Mouse (Mus musculus) ES-Bruce4 (cell line): ENCODE data around the gene Nemf. TPM values are rescaled to one million over a fixed set of nuclear protein-coding genes. Genes with fewer than 3 reads are reported as not detected.
"Not testable (repeated sequence)": the region's sequence is repeated elsewhere in the genome, so short reads cannot be mapped to it uniquely, and the experiment has no call there.

Source experiments
- H3K27ac ChIP-seq: 2 replicates; pipeline ENCODE4 v1.5.1; 2012; ENCODE audit warnings: low read length, inconsistent platforms; ENCODE audit not compliant: insufficient read depth
- H3K27me3 ChIP-seq: 2 replicates; pipeline ENCODE4 v1.6.1; 2012; ENCODE audit warnings: mild to moderate bottlenecking, low read length, inconsistent platforms; ENCODE audit not compliant: control insufficient read depth, poor library complexity, insufficient read depth, severe bottlenecking
- H3K36me3 ChIP-seq: 2 replicates; pipeline ENCODE4 v1.6.1; 2012; ENCODE audit warnings: inconsistent platforms, mild to moderate bottlenecking, low read length, moderate library complexity; ENCODE audit not compliant: control insufficient read depth, poor library complexity, insufficient read depth, severe bottlenecking
- H3K4me1 ChIP-seq: one replicate; pipeline ENCODE4 v1.8.1; 2011; ENCODE audit warnings: low read length; ENCODE audit not compliant: control insufficient read depth, insufficient read depth
- H3K4me3 ChIP-seq: 2 replicates; pipeline ENCODE4 v1.5.1; 2011; ENCODE audit warnings: low read depth, mild to moderate bottlenecking, low read length
- H3K9ac ChIP-seq: 2 replicates; pipeline ENCODE4 v1.6.1; 2012; ENCODE audit warnings: low read depth, mild to moderate bottlenecking, inconsistent platforms; ENCODE audit not compliant: poor library complexity, severe bottlenecking
- H3K9me3 ChIP-seq: replicated peaks from 2 replicates; pipeline ENCODE4 v1.6.1; 2012; ENCODE audit warnings: mild to moderate bottlenecking, low read length, inconsistent platforms; ENCODE audit not compliant: control insufficient read depth, poor library complexity, insufficient read depth, severe bottlenecking
- CTCF ChIP-seq: IDR thresholded peaks from one replicate; pipeline ENCODE4 v1.8.1; 2011; ENCODE audit warnings: low read depth, low read length
- EP300 ChIP-seq: IDR thresholded peaks from 2 replicates; pipeline ENCODE4 v1.6.1; 2011; ENCODE audit warnings: low read depth, low read length; ENCODE audit not compliant: insufficient read depth
- POLR2A ChIP-seq: IDR thresholded peaks from one replicate; pipeline ENCODE4 v1.8.1; 2011; ENCODE audit warnings: low read length; ENCODE audit not compliant: insufficient read depth
- polyA plus RNA-seq: library from polyadenylated mRNA; stranded (reverse); fragments of >200 nt; gene quantifications from 2 replicates; pipeline ENCODE4 v1.2.4, GENCODE M21; 2011; ENCODE audit warnings: low read depth; ENCODE audit not compliant: missing spikeins, insufficient read depth, insufficient read length

Nemf gene
- polyA plus RNA-seq, 1 experiment = 75.0 TPM

- Histone ChIP-seq H3K9me3 (no peaks in the 10 kb centered on the region), H3K27ac (peak overlapping the region; percentile 95), H3K9ac (peak overlapping the region; percentile 91), H3K4me1 (no peaks in the 10 kb centered on the region), H3K27me3 (no peaks in the 10 kb centered on the region), H3K4me3 (peak overlapping the region; percentile 97), H3K36me3 (no peaks in the 10 kb centered on the region)
- TF ChIP-seq POLR2A = no peak
Observed at GRCm38 (mm10) chr12:69361919-69362318, 5.0 kb upstream of the Nemf start.

DNA sequence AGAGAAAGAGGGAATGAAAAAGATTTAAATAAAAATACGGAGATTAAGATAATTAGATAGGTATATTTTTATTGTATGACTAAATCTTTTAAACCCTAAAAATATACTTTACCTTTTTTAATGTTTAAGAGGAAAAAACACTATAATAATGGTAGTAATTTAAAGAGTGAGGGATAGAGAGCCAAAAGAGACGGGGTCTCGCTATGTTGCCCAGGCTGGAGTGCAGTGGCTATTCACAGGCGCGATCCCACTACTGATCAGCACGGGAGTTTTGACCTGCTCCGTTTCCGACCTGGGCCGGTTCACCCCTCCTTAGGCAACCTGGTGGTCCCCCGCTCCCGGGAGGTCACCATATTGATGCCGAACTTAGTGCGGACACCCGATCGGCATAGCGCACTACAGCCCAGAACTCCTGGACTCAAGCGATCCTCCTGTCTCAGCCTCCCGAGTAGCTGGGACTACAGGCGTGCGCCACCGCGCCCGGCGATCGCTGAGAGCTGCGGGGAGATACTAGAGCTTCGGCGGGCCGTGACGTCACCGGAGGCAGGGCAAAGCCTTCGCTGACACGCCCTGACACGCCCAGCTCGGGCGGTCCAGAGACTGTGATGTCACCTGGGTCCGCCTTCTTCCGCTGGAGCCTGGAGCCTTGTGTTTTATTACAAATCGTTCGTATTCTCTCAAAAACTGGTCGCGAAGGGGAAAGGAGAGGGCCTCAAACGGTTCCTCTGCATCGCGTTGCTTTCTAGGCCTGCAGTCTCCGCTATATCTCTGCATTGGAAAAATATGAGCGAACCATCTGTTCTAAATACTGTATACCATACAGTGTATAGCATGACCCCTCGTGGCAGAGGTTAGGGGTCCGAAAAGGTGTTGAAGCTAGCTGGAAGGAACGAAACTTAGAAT, 4.3 kb upstream of the Nemf start:
- not testable (repeated sequence) for H3K9me3 ChIP-seq, H3K4me1 ChIP-seq, H3K36me3 ChIP-seq, H3K27me3 ChIP-seq
- peak overlapping the region; percentile 95 for H3K27ac ChIP-seq
- peak; percentile 74 for TF ChIP-seq POLR2A
- peak overlapping the region; percentile 91 for H3K9ac ChIP-seq
- peak overlapping the region; percentile 97 for H3K4me3 ChIP-seq

GRCm38 (mm10) chr12:69360655-69360996, 3.7 kb upstream of the Nemf start:
- H3K4me3 ChIP-seq = no peak overlapping the region
- TF ChIP-seq POLR2A (no peak), CTCF (no peak), EP300 (no peak)

DNA sequence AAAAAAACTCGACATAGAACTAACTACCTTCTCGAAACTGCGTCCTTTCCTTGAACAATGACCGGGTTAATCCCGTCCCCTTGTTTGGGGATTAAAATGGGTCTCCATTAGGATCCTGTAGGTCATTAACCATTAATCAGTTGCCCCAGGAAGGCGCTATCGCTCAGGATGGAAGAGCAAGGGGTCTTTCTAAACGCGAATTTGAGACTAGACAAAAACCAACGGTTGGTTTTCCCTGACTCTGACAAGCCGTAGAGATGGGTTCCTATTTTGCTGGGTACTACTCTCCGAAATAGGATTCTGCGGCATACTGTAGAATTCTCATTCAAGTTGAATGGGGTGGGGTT, 308 bp upstream of the Nemf start:
- no peak overlapping the region for H3K27ac ChIP-seq
- H3K9me3 ChIP-seq = no peaks in the 10 kb centered on the region

More at GRCm38 (mm10) chr12:69360655-69360996, 3.7 kb upstream of the Nemf start:
- Histone ChIP-seq H3K27me3 (no peaks in the 10 kb centered on the region), H3K9me3 (no peaks in the 10 kb centered on the region), H3K27ac (no peak overlapping the region), H3K4me1 (no peaks in the 10 kb centered on the region), H3K9ac (no peak overlapping the region), H3K36me3 (no peaks in the 10 kb centered on the region)

DNA sequence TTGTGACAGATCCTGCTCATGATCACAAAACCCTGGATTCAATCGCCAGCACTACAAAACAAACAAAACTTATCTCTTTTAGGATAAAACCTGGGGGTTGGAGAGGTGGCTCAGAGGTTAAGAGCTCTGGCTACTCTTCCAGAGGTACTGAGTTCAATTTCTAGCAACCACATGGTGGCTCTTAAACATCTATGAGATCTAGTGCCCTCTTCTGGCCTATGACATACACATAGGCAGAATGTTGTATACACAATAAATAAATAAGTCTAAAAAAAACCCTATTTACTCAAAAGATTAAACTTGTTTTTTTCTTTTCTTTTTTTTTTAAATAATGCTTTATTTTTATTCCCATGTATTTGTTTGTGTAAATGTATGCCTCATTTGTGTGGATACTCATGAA, 5.3 kb downstream of the Nemf start:
- Histone ChIP-seq H3K4me1 (no peaks in the 10 kb centered on the region), H3K9ac (no peak overlapping the region), H3K36me3 (peaks cover 48% of the 10 kb centered on the region), H3K4me3 (no peak overlapping the region), H3K9me3 (no peaks in the 10 kb centered on the region), H3K27me3 (no peaks in the 10 kb centered on the region), H3K27ac (no peak overlapping the region)
- TF ChIP-seq CTCF = no peak
- no peak for TF ChIP-seq POLR2A

More for the DNA sequence above, 308 bp upstream of the Nemf start:
- H3K36me3 ChIP-seq = peaks cover 19% of the 10 kb centered on the region
- TF ChIP-seq EP300 (no peak), POLR2A (no peak), CTCF (no peak)
- no peaks in the 10 kb centered on the region for H3K27me3 ChIP-seq
- H3K9ac ChIP-seq = peak overlapping the region; percentile 96
- H3K4me3 ChIP-seq = peak overlapping the region; percentile 99
- H3K4me1 ChIP-seq = no peaks in the 10 kb centered on the region

DNA sequence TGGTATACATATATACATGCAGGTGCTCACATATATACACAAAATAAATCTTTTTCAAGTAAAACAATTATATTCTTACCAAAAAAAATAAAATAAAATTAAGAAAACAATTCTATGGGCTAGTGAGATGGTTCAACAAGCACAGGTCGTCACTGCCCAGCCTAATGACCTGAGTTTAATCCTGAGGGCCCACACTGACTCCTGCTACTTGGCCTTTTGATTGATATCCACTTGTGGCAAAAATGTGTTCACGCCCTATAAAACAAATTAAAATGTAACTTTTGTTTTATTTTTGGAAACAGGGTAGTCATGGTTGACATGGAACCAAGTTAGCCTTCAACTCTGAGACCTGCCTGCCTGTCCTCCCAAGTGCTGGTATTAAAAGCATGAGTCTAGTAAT, 7.0 kb downstream of the Nemf start:
- no peak overlapping the region for H3K9ac ChIP-seq
- no peaks in the 10 kb centered on the region for H3K27me3 ChIP-seq
- H3K27ac ChIP-seq = no peak overlapping the region
- peaks cover 57% of the 10 kb centered on the region for H3K36me3 ChIP-seq
- TF ChIP-seq EP300 = no peak
- TF ChIP-seq POLR2A = no peak
- no peak for TF ChIP-seq CTCF
- H3K9me3 ChIP-seq = no peaks in the 10 kb centered on the region
- H3K4me1 ChIP-seq = no peaks in the 10 kb centered on the region
- H3K4me3 ChIP-seq = no peak overlapping the region
